Mouse (Mus musculus) MEL (cell line): Measurements from ENCODE around the gene Tspan4.
A peak's percentile ranks its signal among the peaks of the same experiment; 100 is the strongest.

ENCODE experiments used
- CHD2 ChIP-seq: IDR thresholded peaks from 2 replicates; pipeline ENCODE4 v1.6.1; 2011; ENCODE audit warnings: low read length, improper control_type of control experiment
- CTCF ChIP-seq, 3 experiments: IDR thresholded peaks in 2 of 3; conservative IDR thresholded peaks in 1 of 3; 2 replicates each; pipeline ENCODE4 v1.5.1; 2011 to 2012; ENCODE audit warnings: low read length in 3 of 3, low read depth in 2 of 3, mild to moderate bottlenecking in 2 of 3, improper control_type of control experiment in 1 of 3, inconsistent platforms in 1 of 3, mixed read lengths in 1 of 3, moderate library complexity in 1 of 3; ENCODE audit not compliant: control insufficient read depth in 1 of 3, insufficient read depth in 1 of 3, poor library complexity in 1 of 3, severe bottlenecking in 1 of 3
- NRF1 ChIP-seq: IDR thresholded peaks from 2 replicates; pipeline ENCODE4 v1.6.1; 2014; ENCODE audit warnings: low read depth, mild to moderate bottlenecking, inconsistent platforms, low read length, improper control_type of control experiment, moderate library complexity; ENCODE audit not compliant: poor library complexity, insufficient read depth, severe bottlenecking
- POLR2A ChIP-seq, 2 experiments: IDR thresholded peaks; 2 replicates each; pipeline ENCODE4 v1.6.1; 2011 to 2012; ENCODE audit warnings: low read length in 2 of 2, mild to moderate bottlenecking in 2 of 2, control low read depth in 1 of 2, improper control_type of control experiment in 1 of 2, low read depth in 1 of 2, moderate library complexity in 1 of 2; ENCODE audit not compliant: control insufficient read depth in 1 of 2, insufficient read depth in 1 of 2, poor library complexity in 1 of 2
- POLR2AphosphoS5 ChIP-seq: IDR thresholded peaks from 2 replicates; pipeline ENCODE4 v1.6.1; 2012; ENCODE audit warnings: low read depth, borderline replicate concordance, mild to moderate bottlenecking, inconsistent platforms, low read length, moderate library complexity, mixed read lengths
- TAL1 ChIP-seq: IDR thresholded peaks from 2 replicates; pipeline ENCODE4 v1.6.1; 2012; ENCODE audit warnings: mild to moderate bottlenecking, inconsistent platforms, low read length, moderate library complexity, mixed read lengths

- TF ChIP-seq POLR2AphosphoS5 (no peak), CTCF (IDR thresholded peaks at IDR 0.05 in 2 of 3, conservative IDR thresholded peaks at IDR 0.05 in 1 of 3; ENCODE audit: control insufficient read depth in 1 of 3, insufficient read depth in 1 of 3, low read depth in 2 of 3, low read length in 3 of 3, poor library complexity in 1 of 3, severe bottlenecking in 1 of 3) (peak; percentile 80 to 95 (median 81)), POLR2A (IDR thresholded peaks at IDR 0.05; ENCODE audit: control insufficient read depth in 1 of 2, insufficient read depth in 1 of 2, low read depth in 1 of 2, low read length in 2 of 2, poor library complexity in 1 of 2) (no peak), TAL1 (no peak), NRF1 (no peak), CHD2 (no peak)
These were observed 5.9 kb downstream of the Tspan4 start for GRCm38 (mm10) chr7:141480842-141481497.
